Comparison of ENCODE assay signal across 12 mouse cellular contexts in genomic region chr11:116010948-116011347, GRCm38 (mm10). TPM values are rescaled to one million over a fixed set of nuclear protein-coding genes. Genes with fewer than 3 reads are reported as not detected.
DNase-seq lines count a peak whose midpoint lies in the region; ATAC-seq and TF ChIP-seq lines count a peak whose summit lies in the region.
"Had no signal": no experiment of that assay in that cellular context is flagged by ENCODE, and none has a peak within 500 bp of the region (broad histone marks: within the 10 kb centered on the region; RNA-seq: fewer than 3 reads in every experiment).

No protein-coding gene starts in this region.

- intact Hi-C loops in left cerebral cortex, postnatal 36 days (cut with DNase I) = no loop called here

- no peak for TF ChIP-seq CTCF in lung, embryonic 14.5 days (IDR thresholded peaks at IDR 0.05; ENCODE audit: low read depth)
- no peak for TF ChIP-seq CTCF in lung, postnatal 0 days (IDR thresholded peaks at IDR 0.05)

- ATAC-seq in forebrain, embryonic 11.5 days (replicated peaks; ENCODE audit: low FRiP score) = no peak
- ATAC-seq in forebrain, embryonic 16.5 days = no peak
- ATAC-seq in lung, embryonic 14.5 days (ENCODE audit: insufficient read depth) = no peak
- ATAC-seq in lung, postnatal 0 days = no peak
- ATAC-seq in embryonic facial prominence, embryonic 14.5 days (ENCODE audit: low read depth) = no peak
- no peak for ATAC-seq in liver, embryonic 12.5 days

- peaks cover 19% of the 10 kb centered on the region; the same call in 1 of the 2 replicates for H3K4me1 ChIP-seq in forebrain, embryonic 11.5 days (replicated peaks; ENCODE audit: control insufficient read depth, insufficient read depth, low read length)
- H3K4me1 ChIP-seq in forebrain, embryonic 16.5 days (replicated peaks; ENCODE audit: control insufficient read depth, insufficient read depth, low read length) = peaks cover 18% of the 10 kb centered on the region
- peaks cover 10% of the 10 kb centered on the region for H3K4me1 ChIP-seq in lung, embryonic 14.5 days (ENCODE audit: insufficient read depth)
- H3K4me1 ChIP-seq in lung, postnatal 0 days (ENCODE audit: insufficient read depth, low read depth, low read length) = 0 out of 2 replicates have a peak, but pooled peaks cover 2% of the 10 kb centered on the region
- peaks cover 14% of the 10 kb centered on the region for H3K4me1 ChIP-seq in embryonic facial prominence, embryonic 14.5 days (ENCODE audit: control insufficient read depth, insufficient read depth, low read length)
- peaks cover 57% of the 10 kb centered on the region for H3K4me1 ChIP-seq in liver, embryonic 12.5 days

- H3K4me3 ChIP-seq in forebrain, embryonic 11.5 days (ENCODE audit: low read depth, low read length) = no peak overlapping the region
- H3K4me3 ChIP-seq in forebrain, embryonic 16.5 days (replicated peaks; ENCODE audit: low read length) = no peak overlapping the region
- H3K4me3 ChIP-seq in lung, embryonic 14.5 days (ENCODE audit: low read depth, low read length) = no peak overlapping the region
- H3K4me3 ChIP-seq in lung, postnatal 0 days (ENCODE audit: low read depth, low read length) = no peak overlapping the region
- no peak overlapping the region for H3K4me3 ChIP-seq in embryonic facial prominence, embryonic 14.5 days (ENCODE audit: low read depth, low read length)
- H3K4me3 ChIP-seq in liver, embryonic 12.5 days = no peak overlapping the region

- no peaks in the 10 kb centered on the region for H3K36me3 ChIP-seq in forebrain, embryonic 11.5 days (ENCODE audit: control insufficient read depth, insufficient read depth, low read length)
- no peaks in the 10 kb centered on the region for H3K36me3 ChIP-seq in forebrain, embryonic 16.5 days (ENCODE audit: control insufficient read depth, insufficient read depth)
- H3K36me3 ChIP-seq in lung, embryonic 14.5 days (ENCODE audit: insufficient read depth) = peaks cover 47% of the 10 kb centered on the region
- 0 out of 2 replicates have a peak, but pooled peaks cover 9% of the 10 kb centered on the region for H3K36me3 ChIP-seq in lung, postnatal 0 days (ENCODE audit: insufficient read depth, low read length)
- peaks cover 43% of the 10 kb centered on the region for H3K36me3 ChIP-seq in embryonic facial prominence, embryonic 14.5 days (ENCODE audit: control insufficient read depth, insufficient read depth, low read length)
- H3K36me3 ChIP-seq in liver, embryonic 12.5 days = peaks cover 44% of the 10 kb centered on the region

- H3K9ac ChIP-seq in forebrain, embryonic 11.5 days (ENCODE audit: low read length) = no peak overlapping the region
- H3K9ac ChIP-seq in forebrain, embryonic 16.5 days (replicated peaks; ENCODE audit: low read depth, low read length) = no peak overlapping the region
- H3K9ac ChIP-seq in lung, embryonic 14.5 days = no peak overlapping the region
- H3K9ac ChIP-seq in lung, postnatal 0 days (replicated peaks; ENCODE audit: low read depth) = no peak overlapping the region
- H3K9ac ChIP-seq in embryonic facial prominence, embryonic 14.5 days (ENCODE audit: low read depth, low read length) = no peak overlapping the region
- H3K9ac ChIP-seq in liver, embryonic 12.5 days = no peak overlapping the region
- H3K9ac ChIP-seq: hindbrain, embryonic 13.5 days had no signal

- 0 out of 2 replicates have a peak overlapping the region, but pooled peaks have one; percentile 12 for H3K27ac ChIP-seq in forebrain, embryonic 11.5 days (ENCODE audit: low read depth, low read length)
- H3K27ac ChIP-seq in forebrain, embryonic 16.5 days (ENCODE audit: low read length) = no peak overlapping the region
- H3K27ac ChIP-seq in lung, embryonic 14.5 days (ENCODE audit: low read depth) = no peak overlapping the region
- no peak overlapping the region for H3K27ac ChIP-seq in lung, postnatal 0 days (ENCODE audit: low read length)
- H3K27ac ChIP-seq in embryonic facial prominence, embryonic 14.5 days (replicated peaks; ENCODE audit: low read depth, low read length) = peak overlapping the region; percentile 93; the same call in 1 of the 2 replicates
- H3K27ac ChIP-seq in liver, embryonic 12.5 days = peak overlapping the region; percentile 83; the same call in 1 of the 2 replicates
- H3K27ac ChIP-seq: hindbrain, embryonic 13.5 days; macrophage had no signal

- H3K4me2 ChIP-seq in forebrain, embryonic 11.5 days (ENCODE audit: low read depth, low read length, severe bottlenecking) = no peak overlapping the region
- H3K4me2 ChIP-seq in forebrain, embryonic 16.5 days (ENCODE audit: low read length) = no peak overlapping the region
- peak overlapping the region; percentile 77 for H3K4me2 ChIP-seq in lung, embryonic 14.5 days
- H3K4me2 ChIP-seq in lung, postnatal 0 days (replicated peaks; ENCODE audit: low read depth, low read length) = no peak overlapping the region
- H3K4me2 ChIP-seq in embryonic facial prominence, embryonic 14.5 days (ENCODE audit: low read depth, low read length) = peak overlapping the region; percentile 75
- H3K4me2 ChIP-seq in liver, embryonic 12.5 days = peak overlapping the region; percentile 93; the same call in 1 of the 2 replicates

- H3K9me3 ChIP-seq in forebrain, embryonic 11.5 days (ENCODE audit: control insufficient read depth, low read length) = no peaks in the 10 kb centered on the region
- no peaks in the 10 kb centered on the region for H3K9me3 ChIP-seq in forebrain, embryonic 16.5 days (ENCODE audit: control insufficient read depth, low read length)
- no peaks in the 10 kb centered on the region for H3K9me3 ChIP-seq in lung, embryonic 14.5 days (ENCODE audit: low read depth, low read length)
- H3K9me3 ChIP-seq in lung, postnatal 0 days (ENCODE audit: low read length) = no peaks in the 10 kb centered on the region
- H3K9me3 ChIP-seq in embryonic facial prominence, embryonic 14.5 days (ENCODE audit: control insufficient read depth, low read length) = no peaks in the 10 kb centered on the region
- no peaks in the 10 kb centered on the region for H3K9me3 ChIP-seq in liver, embryonic 12.5 days (replicated peaks)
- H3K9me3 ChIP-seq: hindbrain, embryonic 13.5 days had no signal

- H3K27me3 ChIP-seq in forebrain, embryonic 11.5 days (ENCODE audit: control insufficient read depth, insufficient read depth, low read length) = no peaks in the 10 kb centered on the region
- no peaks in the 10 kb centered on the region for H3K27me3 ChIP-seq in forebrain, embryonic 16.5 days (replicated peaks; ENCODE audit: control insufficient read depth, insufficient read depth, low read length)
- H3K27me3 ChIP-seq in lung, embryonic 14.5 days (ENCODE audit: insufficient read depth, low read length) = no peaks in the 10 kb centered on the region
- no peaks in the 10 kb centered on the region for H3K27me3 ChIP-seq in lung, postnatal 0 days (replicated peaks; ENCODE audit: insufficient read depth, low read length)
- no peaks in the 10 kb centered on the region for H3K27me3 ChIP-seq in embryonic facial prominence, embryonic 14.5 days (replicated peaks; ENCODE audit: control insufficient read depth, insufficient read depth, low read length)
- peaks cover 11% of the 10 kb centered on the region; the same call in 1 of the 2 replicates for H3K27me3 ChIP-seq in liver, embryonic 12.5 days (replicated peaks)

- no peak for DNase-seq in forebrain, embryonic 11.5 days (ENCODE audit: low spot score)
- DNase-seq in lung, embryonic 14.5 days = no peak
- DNase-seq in lung, postnatal 0 days (ENCODE audit: low spot score) = no peak
- DNase-seq in embryonic facial prominence, embryonic 14.5 days (ENCODE audit: low spot score) = no peak
- DNase-seq in urinary bladder, adult 2 months (ENCODE audit: low spot score) = no peak
- no peak for DNase-seq in left cerebral cortex, postnatal 36 days (ENCODE audit: low spot score in 2 of 2)
- DNase-seq: right cerebral cortex, postnatal 4 days; thymus, postnatal 25 days had no signal

- 86% methylated on average over 5 of the region's 5 CpGs for WGBS in forebrain, embryonic 11.5 days
- WGBS in forebrain, embryonic 16.5 days = 84% methylated on average over 5 of the region's 5 CpGs
- 81% methylated on average over 5 of the region's 5 CpGs for WGBS in lung, embryonic 14.5 days
- 81% methylated on average over 5 of the region's 5 CpGs for WGBS in lung, postnatal 0 days
- WGBS in embryonic facial prominence, embryonic 14.5 days = 75% methylated on average over 5 of the region's 5 CpGs
- 75% methylated on average over 5 of the region's 5 CpGs for WGBS in liver, embryonic 12.5 days (ENCODE audit: insufficient replicate concordance)

- no peak for TF ChIP-seq EP300 in lung, postnatal 0 days (IDR thresholded peaks at IDR 0.05)

RNA-seq across cellular contexts. Expression of gene Galk1, which starts 1.6 kb away (rescaled TPM):
- 142 and 151 TPM in 2 replicates for polyA plus RNA-seq in forebrain, embryonic 11.5 days (2014; fragmentation: Nextera tagmentation; extraction: Ambion mirVana)
- polyA plus RNA-seq in forebrain, embryonic 16.5 days (2015; fragmentation: Nextera tagmentation; extraction: Ambion mirVana) = 61.3 and 64.2 TPM in 2 replicates
- 191 and 208 TPM in 2 replicates for polyA plus RNA-seq in lung, embryonic 14.5 days (2014; fragmentation: Nextera tagmentation; extraction: Ambion mirVana)
- 91.0 and 95.6 TPM in 2 replicates for polyA plus RNA-seq in lung, postnatal 0 days (2015; fragmentation: Nextera tagmentation; extraction: Ambion mirVana)
- 140 and 164 TPM in 2 replicates for polyA plus RNA-seq in embryonic facial prominence, embryonic 14.5 days (2014; fragmentation: Nextera tagmentation; extraction: Ambion mirVana)
- 187 and 200 TPM in 2 replicates for polyA plus RNA-seq in liver, embryonic 12.5 days (2016; fragmentation: Nextera tagmentation; extraction: Ambion mirVana)
- 45.4 and 51.7 TPM in 2 replicates for polyA plus RNA-seq in urinary bladder, adult 2 months (2012; rRNA removed)
- total RNA-seq in left cerebral cortex, postnatal 36 days (2021) = 10 to 100 TPM; 15.8 to 18.6 TPM

RNA-seq across cellular contexts. Expression of gene H3f3b, which starts 16.8 kb away (rescaled TPM):
- polyA plus RNA-seq in forebrain, embryonic 11.5 days (2014; fragmentation: Nextera tagmentation; extraction: Ambion mirVana) = 1,836 and 1,931 TPM in 2 replicates
- 2,318 and 2,532 TPM in 2 replicates for polyA plus RNA-seq in forebrain, embryonic 16.5 days (2015; fragmentation: Nextera tagmentation; extraction: Ambion mirVana)
- 1,851 and 1,959 TPM in 2 replicates for polyA plus RNA-seq in lung, embryonic 14.5 days (2014; fragmentation: Nextera tagmentation; extraction: Ambion mirVana)
- 1,667 and 1,708 TPM in 2 replicates for polyA plus RNA-seq in lung, postnatal 0 days (2015; fragmentation: Nextera tagmentation; extraction: Ambion mirVana)
- polyA plus RNA-seq in embryonic facial prominence, embryonic 14.5 days (2014; fragmentation: Nextera tagmentation; extraction: Ambion mirVana) = 1,358 and 1,723 TPM in 2 replicates
- polyA plus RNA-seq in liver, embryonic 12.5 days (2016; fragmentation: Nextera tagmentation; extraction: Ambion mirVana) = 816 and 835 TPM in 2 replicates
- 374 and 394 TPM in 2 replicates for polyA plus RNA-seq in urinary bladder, adult 2 months (2012; rRNA removed)
- total RNA-seq in left cerebral cortex, postnatal 36 days (2021) = 100 to 1,000 TPM; 253 to 254 TPM

RNA-seq across cellular contexts. Expression of gene Unk, which starts 19.2 kb away (rescaled TPM):
- 40.7 and 48.5 TPM in 2 replicates for polyA plus RNA-seq in forebrain, embryonic 11.5 days (2014; fragmentation: Nextera tagmentation; extraction: Ambion mirVana)
- polyA plus RNA-seq in forebrain, embryonic 16.5 days (2015; fragmentation: Nextera tagmentation; extraction: Ambion mirVana) = 37.6 and 42.1 TPM in 2 replicates
- polyA plus RNA-seq in lung, embryonic 14.5 days (2014; fragmentation: Nextera tagmentation; extraction: Ambion mirVana) = 39.5 and 44.4 TPM in 2 replicates
- polyA plus RNA-seq in lung, postnatal 0 days (2015; fragmentation: Nextera tagmentation; extraction: Ambion mirVana) = 14.5 and 15.0 TPM in 2 replicates
- 25.1 and 30.3 TPM in 2 replicates for polyA plus RNA-seq in embryonic facial prominence, embryonic 14.5 days (2014; fragmentation: Nextera tagmentation; extraction: Ambion mirVana)
- 18.7 and 20.2 TPM in 2 replicates for polyA plus RNA-seq in liver, embryonic 12.5 days (2016; fragmentation: Nextera tagmentation; extraction: Ambion mirVana)
- polyA plus RNA-seq in urinary bladder, adult 2 months (2012; rRNA removed) = 23.3 and 23.7 TPM in 2 replicates
- 10 to 100 TPM; 18.9 to 27.0 TPM for total RNA-seq in left cerebral cortex, postnatal 36 days (2021)

RNA-seq across cellular contexts. Expression of gene Itgb4, which starts 36.4 kb away (rescaled TPM):
- polyA plus RNA-seq in forebrain, embryonic 11.5 days (2014; fragmentation: Nextera tagmentation; extraction: Ambion mirVana) = 0.57 and 0.72 TPM in 2 replicates
- 0.67 and 0.80 TPM in 2 replicates for polyA plus RNA-seq in forebrain, embryonic 16.5 days (2015; fragmentation: Nextera tagmentation; extraction: Ambion mirVana)
- polyA plus RNA-seq in lung, embryonic 14.5 days (2014; fragmentation: Nextera tagmentation; extraction: Ambion mirVana) = 2.0 and 2.3 TPM in 2 replicates
- 3.8 and 4.2 TPM in 2 replicates for polyA plus RNA-seq in lung, postnatal 0 days (2015; fragmentation: Nextera tagmentation; extraction: Ambion mirVana)
- polyA plus RNA-seq in embryonic facial prominence, embryonic 14.5 days (2014; fragmentation: Nextera tagmentation; extraction: Ambion mirVana) = 10.7 and 11.0 TPM in 2 replicates
- polyA plus RNA-seq in liver, embryonic 12.5 days (2016; fragmentation: Nextera tagmentation; extraction: Ambion mirVana) = 0.31 and 0.44 TPM in 2 replicates
- polyA plus RNA-seq in urinary bladder, adult 2 months (2012; rRNA removed) = 24.7 and 35.7 TPM in 2 replicates
- total RNA-seq in left cerebral cortex, postnatal 36 days (2021) = 1 to 10 TPM; 5.1 to 7.3 TPM
- polyA plus RNA-seq: macrophage had no signal

Comparison
In these comparisons a context has a peak if more than half of its experiments do, and no peak if none do; other contexts are left out.
1. H3K27ac ChIP-seq: peak in forebrain, embryonic 11.5 days (single experiment), embryonic facial prominence, embryonic 14.5 days (single experiment) and liver, embryonic 12.5 days (single experiment); none in forebrain, embryonic 16.5 days (single experiment), lung, embryonic 14.5 days (single experiment) and lung, postnatal 0 days (single experiment).
2. H3K4me2 ChIP-seq: peak in lung, embryonic 14.5 days (single experiment), embryonic facial prominence, embryonic 14.5 days (single experiment) and liver, embryonic 12.5 days (single experiment); none in forebrain, embryonic 11.5 days (single experiment), forebrain, embryonic 16.5 days (single experiment) and lung, postnatal 0 days (single experiment).